Mouse (Mus musculus) heart, embryonic 11.5 days (tissue): ENCODE measurements around the gene Chpt1. TPM values are rescaled to one million over a fixed set of nuclear protein-coding genes. Genes with fewer than 3 reads are reported as not detected.

ENCODE experiments used
- ATAC-seq: fragments of 200-750 bp; cut with Nextera tagmentation; replicated peaks from 2 replicates; pipeline ENCODE4 v1.8.0; 2017; ENCODE audit warnings: moderate library complexity; ENCODE audit not compliant: insufficient number of reproducible peaks, low FRiP score, low TSS enrichment
- H3K27ac ChIP-seq: fragments of 300-500 bp; sonication (generic); 2 replicates; pipeline ENCODE4 v1.5.1; 2014; ENCODE audit warnings: mild to moderate bottlenecking, low read depth, low read length
- H3K27me3 ChIP-seq: fragments of 300-500 bp; sonication (generic); 2 replicates; pipeline ENCODE4 v1.6.1; 2014; ENCODE audit warnings: mild to moderate bottlenecking, low read length, mixed read lengths; ENCODE audit not compliant: control insufficient read depth, insufficient read depth
- H3K36me3 ChIP-seq: fragments of 300-500 bp; sonication (generic); 2 replicates; pipeline ENCODE4 v1.6.1; 2014; ENCODE audit warnings: mild to moderate bottlenecking, low read length, moderate library complexity, mixed read lengths; ENCODE audit not compliant: control insufficient read depth, insufficient read depth
- H3K4me1 ChIP-seq: fragments of 300-500 bp; sonication (generic); 2 replicates; pipeline ENCODE4 v1.6.1; 2014; ENCODE audit warnings: low read length; ENCODE audit not compliant: control insufficient read depth, insufficient read depth
- H3K4me2 ChIP-seq: fragments of 300-500 bp; sonication (generic); 2 replicates; pipeline ENCODE4 v1.6.1; 2014; ENCODE audit warnings: mild to moderate bottlenecking, moderate library complexity
- H3K4me3 ChIP-seq: fragments of 300-500 bp; sonication (generic); 2 replicates; pipeline ENCODE4 v1.5.1; 2014; ENCODE audit warnings: low read depth, low read length
- H3K9ac ChIP-seq: fragments of 300-500 bp; sonication (generic); 2 replicates; pipeline ENCODE4 v1.6.1; 2014; ENCODE audit warnings: mild to moderate bottlenecking, low read depth, low read length, moderate library complexity
- H3K9me3 ChIP-seq: fragments of 300-500 bp; sonication (generic); replicated peaks from 2 replicates; pipeline ENCODE4 v1.6.1; 2016; ENCODE audit warnings: low read length; ENCODE audit not compliant: control insufficient read depth
- WGBS: fragments of 180-500 bp; shearing (Covaris S2); extraction: QIAGEN DNeasy Blood & Tissue Kit; methylation state at CpG from one replicate; pipeline ENCODE4 v1.1.7; 2014; ENCODE audit not compliant: insufficient replicate concordance; 5-methylcytosine and 5-hydroxymethylcytosine counted together
- polyA plus RNA-seq: library from polyadenylated mRNA; unstranded; fragments of >200 nt; fragmentation: Nextera tagmentation; extraction: Ambion mirVana; gene quantifications from 2 replicates; pipeline ENCODE4 v1.2.1, GENCODE M21; 2014

Chpt1 gene
- polyA plus RNA-seq, 1 experiment from 2014 or later: 29.9 TPM

- no peak overlapping the region for H3K4me3 ChIP-seq
- no peak for ATAC-seq
Observed at GRCm38 (mm10) chr10:88404220-88404619, 99.7 kb downstream of the Chpt1 start.

GRCm38 (mm10) chr10:88403021-88403420 lies 100.9 kb downstream of the Chpt1 start:
- Histone ChIP-seq H3K4me3 (no peak overlapping the region), H3K36me3 (no peaks in the 10 kb centered on the region; the same call in 1 of the 2 replicates), H3K9ac (no peak overlapping the region), H3K27ac (no peak overlapping the region), H3K27me3 (no peaks in the 10 kb centered on the region), H3K4me2 (no peak overlapping the region), H3K4me1 (no peaks in the 10 kb centered on the region), H3K9me3 (no peaks in the 10 kb centered on the region)
- 90% methylated on average over 4 of the region's 4 CpGs for WGBS
- no peak for ATAC-seq

More at GRCm38 (mm10) chr10:88404220-88404619, 99.7 kb downstream of the Chpt1 start:
- Histone ChIP-seq H3K4me2 (no peak overlapping the region), H3K36me3 (no peaks in the 10 kb centered on the region; the same call in 1 of the 2 replicates), H3K4me1 (no peaks in the 10 kb centered on the region), H3K9ac (no peak overlapping the region), H3K27ac (no peak overlapping the region), H3K9me3 (no peaks in the 10 kb centered on the region), H3K27me3 (no peaks in the 10 kb centered on the region)
- 69% methylated on average over 6 of the region's 6 CpGs for WGBS

Other genes starting within 250 kb of the Chpt1 start
- 0.39 and 1.1 TPM in 2 replicates for gene Dram1, start 125.0 kb downstream of the Chpt1 start, polyA plus RNA-seq
- gene Gnptab, start 124.9 kb downstream of the Chpt1 start, polyA plus RNA-seq: 8.3 and 8.9 TPM in 2 replicates
- 0.29 and 0.44 TPM in 2 replicates for gene Sycp3, start 44.5 kb downstream of the Chpt1 start, polyA plus RNA-seq
- gene Mybpc1, start 101.1 kb upstream of the Chpt1 start, polyA plus RNA-seq: 6.6 and 9.3 TPM in 2 replicates
- gene Spic, start 180.9 kb upstream of the Chpt1 start, polyA plus RNA-seq: not detected in 2 replicates
- 141 and 149 TPM in 2 replicates for gene Arl1, start 226.8 kb upstream of the Chpt1 start, polyA plus RNA-seq